Mouse (Mus musculus) olfactory bulb, adult 2 months (tissue): ENCODE measurements around the gene Esr1. TPM values are rescaled to one million over a fixed set of nuclear protein-coding genes. Genes with fewer than 3 reads are reported as not detected.
"Not testable (repeated sequence)": the region's sequence is repeated elsewhere in the genome, so short reads cannot be mapped to it uniquely, and the experiment has no call there.

Experiments
- H3K27ac ChIP-seq: fragments of 200-500 bp; 2 replicates; pipeline ENCODE4 v1.5.1; 2012; ENCODE audit warnings: low read depth, low read length; ENCODE audit not compliant: insufficient read depth
- H3K4me1 ChIP-seq: fragments of 200-500 bp; 2 replicates; pipeline ENCODE4 v1.6.1; 2012; ENCODE audit warnings: low read length; ENCODE audit not compliant: control insufficient read depth, insufficient read depth
- H3K4me3 ChIP-seq: fragments of 200-500 bp; 2 replicates; pipeline ENCODE4 v1.5.1; 2012; ENCODE audit warnings: mild to moderate bottlenecking, low read depth, low read length, moderate library complexity; ENCODE audit not compliant: insufficient read depth
- CTCF ChIP-seq: fragments of 200-500 bp; IDR thresholded peaks from 2 replicates; pipeline ENCODE4 v1.5.1; 2012; ENCODE audit warnings: low read depth, mild to moderate bottlenecking, low read length, moderate library complexity; ENCODE audit not compliant: insufficient read depth
- POLR2A ChIP-seq: fragments of 200-500 bp; IDR thresholded peaks from 2 replicates; pipeline ENCODE4 v1.6.1; 2012; ENCODE audit warnings: mild to moderate bottlenecking, low read depth, low read length, moderate library complexity; ENCODE audit not compliant: insufficient read depth
- WGBS: fragments of 180-500 bp; shearing (Covaris S2); methylation state at CpG from one replicate; pipeline ENCODE4 v1.1.7; 2018; 5-methylcytosine and 5-hydroxymethylcytosine counted together
- polyA plus RNA-seq: library from polyadenylated mRNA; stranded (reverse); fragments of >200 nt; gene quantifications from 2 replicates; pipeline ENCODE4 v1.2.4, GENCODE M21; 2012; ENCODE audit warnings: low replicate concordance; ENCODE audit not compliant: missing spikeins, insufficient read depth, insufficient read length

The Esr1 gene
- polyA plus RNA-seq, 1 experiment: not detected

DNA sequence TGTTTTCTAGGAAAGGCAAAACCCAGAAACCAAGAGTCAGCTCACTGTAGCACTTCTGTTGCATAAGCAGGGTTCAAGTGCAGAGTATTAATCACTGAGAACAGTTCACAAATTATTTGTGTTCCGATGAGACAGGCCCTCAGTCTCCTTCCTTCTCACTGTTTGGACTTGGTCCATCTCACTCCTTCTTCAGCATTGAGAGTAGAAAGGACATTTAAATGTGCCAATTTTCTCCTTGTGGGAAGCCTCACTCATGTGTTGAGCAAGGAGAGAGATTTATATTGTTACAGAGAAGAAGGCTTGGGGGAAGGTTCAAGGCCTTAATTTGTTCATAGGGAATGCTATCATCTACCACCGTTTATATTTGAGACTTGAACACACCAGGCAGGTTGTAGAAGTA lies 6.6 kb downstream of the Esr1 start:
- TF ChIP-seq POLR2A (no peak), CTCF (no peak)
- 46% methylated on average over 2 of the region's 2 CpGs for WGBS
- no peak overlapping the region for H3K4me3 ChIP-seq
- H3K4me1 ChIP-seq: no peaks in the 10 kb centered on the region
- H3K27ac ChIP-seq: no peak overlapping the region

DNA sequence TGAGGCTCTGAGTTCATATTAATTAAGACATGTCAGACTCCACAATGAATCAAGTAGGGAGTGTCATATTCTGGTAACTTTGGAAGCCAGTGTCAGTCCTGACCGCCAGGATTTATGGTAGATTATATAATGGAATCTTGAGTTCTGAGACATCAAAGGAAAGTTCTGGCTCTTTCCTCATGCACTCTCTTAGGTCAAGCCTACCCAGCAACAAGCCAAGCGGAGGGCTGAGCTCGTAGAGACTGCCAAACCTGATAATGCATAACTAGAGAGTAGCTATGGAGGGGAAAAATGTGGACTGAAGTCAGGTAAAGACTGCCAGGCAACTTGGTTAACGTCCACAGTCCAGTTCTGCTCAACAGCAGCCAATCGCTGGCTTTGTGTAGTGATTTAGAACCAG lies 7.3 kb downstream of the Esr1 start:
- TF ChIP-seq CTCF: no peak
- TF ChIP-seq POLR2A: no peak
- Histone ChIP-seq H3K27ac (no peak overlapping the region), H3K4me3 (no peak overlapping the region), H3K4me1 (no peaks in the 10 kb centered on the region)
- WGBS: 91% methylated on average over 5 of the region's 5 CpGs

DNA sequence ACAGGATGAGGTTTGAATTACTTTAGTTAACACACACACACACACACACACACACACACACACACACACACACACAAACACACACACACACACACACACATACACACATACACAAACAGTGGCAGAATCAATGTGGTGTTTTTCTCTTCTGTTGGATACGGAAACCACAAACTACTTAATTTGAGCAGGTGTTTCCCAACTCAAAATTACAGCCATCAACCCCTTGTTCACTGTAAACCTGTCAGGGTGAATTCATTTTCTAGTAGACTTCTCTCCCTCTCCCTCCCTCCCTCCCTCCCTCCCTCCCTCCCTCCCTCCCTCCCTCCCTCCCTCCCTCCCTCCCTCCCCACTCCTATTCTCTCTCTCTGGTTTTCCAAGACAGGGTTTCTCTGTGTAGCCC lies 8.0 kb downstream of the Esr1 start:
- WGBS: 75% methylated on average over 1 of the region's 1 CpGs
- H3K4me1 ChIP-seq, H3K27ac ChIP-seq, H3K4me3 ChIP-seq: not testable (repeated sequence)

DNA sequence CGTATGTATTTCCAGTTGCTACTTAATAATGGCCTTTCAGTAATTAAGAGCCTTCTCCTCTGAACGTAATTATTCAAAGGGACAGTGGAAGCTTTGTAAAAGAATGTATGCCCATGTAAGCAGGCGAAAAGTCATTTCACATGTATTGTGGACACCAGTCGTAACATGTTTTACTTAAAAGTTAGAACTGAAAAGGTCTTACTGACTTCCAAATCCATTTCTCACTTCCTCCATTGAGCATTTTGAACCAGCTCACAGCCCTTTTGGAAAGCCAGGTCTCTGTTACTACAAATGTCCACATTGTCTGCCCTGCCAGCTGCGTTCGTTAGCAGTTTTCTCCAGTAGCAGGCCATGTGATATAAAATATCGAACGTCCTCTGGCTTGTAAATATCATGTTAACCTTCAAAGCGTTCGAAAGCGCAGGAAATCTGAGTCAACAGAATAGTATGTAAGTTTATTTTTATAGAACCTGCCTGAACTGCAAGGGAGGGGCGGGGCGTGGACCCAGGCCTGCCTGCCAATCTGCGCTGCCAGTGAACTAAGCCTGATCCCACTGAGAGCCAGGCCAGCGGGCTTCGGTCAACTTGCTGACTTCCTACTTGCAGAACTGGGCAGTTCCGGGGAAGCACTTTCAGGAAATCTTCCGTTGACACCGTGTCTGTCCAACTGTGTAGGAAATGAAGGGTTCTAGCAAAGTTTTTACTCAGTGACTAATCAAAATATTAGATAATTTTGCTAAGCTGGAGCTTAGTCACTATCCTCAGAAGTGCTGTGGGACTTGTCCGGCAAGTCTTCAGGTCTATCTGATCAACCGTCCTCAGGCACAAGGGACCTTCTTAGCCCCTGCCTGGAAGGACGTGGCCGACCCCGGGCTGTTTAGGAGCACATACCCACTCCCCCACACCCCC lies 9.5 kb downstream of the Esr1 start:
- no peaks in the 10 kb centered on the region for H3K4me1 ChIP-seq
- H3K27ac ChIP-seq: no peak overlapping the region
- TF ChIP-seq POLR2A: no peak
- H3K4me3 ChIP-seq: no peak overlapping the region
- 79% methylated on average over 24 of the region's 24 CpGs for WGBS

DNA sequence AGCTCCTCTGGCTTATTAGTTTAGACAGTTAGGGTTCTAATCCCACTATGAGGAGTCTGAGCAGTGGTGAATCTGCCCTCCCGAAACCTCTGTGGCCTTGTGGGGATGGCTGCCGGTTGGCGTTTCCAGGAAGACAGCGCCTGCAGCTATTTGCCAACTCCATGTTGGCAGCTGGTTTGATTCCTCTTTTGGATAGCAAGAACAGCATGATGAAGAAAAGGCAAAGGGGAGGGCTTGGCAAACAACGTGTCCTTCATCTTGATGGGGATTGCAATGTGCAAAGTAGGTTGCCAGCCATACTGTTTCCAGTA lies 10.1 kb downstream of the Esr1 start:
- Histone ChIP-seq H3K27ac (no peak overlapping the region), H3K4me3 (no peak overlapping the region), H3K4me1 (no peaks in the 10 kb centered on the region)
- 75% methylated on average over 5 of the region's 5 CpGs for WGBS
- TF ChIP-seq POLR2A (no peak), CTCF (no peak)

DNA sequence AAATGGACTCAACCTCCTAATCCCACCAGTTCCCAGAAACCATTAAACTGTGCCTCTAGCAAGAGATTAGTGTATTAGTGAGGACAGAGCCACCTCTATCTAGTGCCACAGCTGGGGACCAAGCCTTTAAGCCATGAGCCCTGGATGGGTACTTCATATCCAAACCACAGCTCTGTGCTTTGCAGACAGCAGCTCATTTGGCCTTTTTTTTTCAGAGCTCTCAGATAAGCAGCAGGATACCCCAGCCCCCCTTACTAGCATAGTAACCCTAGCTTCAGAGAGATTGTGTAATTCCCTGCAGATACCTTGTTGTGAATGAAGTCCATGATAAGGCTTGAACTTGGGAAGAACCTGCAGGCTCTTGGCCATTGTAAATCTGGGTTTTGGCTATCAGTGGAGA lies 11.9 kb downstream of the Esr1 start:
- Histone ChIP-seq H3K4me1 (no peaks in the 10 kb centered on the region), H3K4me3 (no peak overlapping the region), H3K27ac (no peak overlapping the region)
- no peak for TF ChIP-seq POLR2A
- no peak for TF ChIP-seq CTCF

DNA sequence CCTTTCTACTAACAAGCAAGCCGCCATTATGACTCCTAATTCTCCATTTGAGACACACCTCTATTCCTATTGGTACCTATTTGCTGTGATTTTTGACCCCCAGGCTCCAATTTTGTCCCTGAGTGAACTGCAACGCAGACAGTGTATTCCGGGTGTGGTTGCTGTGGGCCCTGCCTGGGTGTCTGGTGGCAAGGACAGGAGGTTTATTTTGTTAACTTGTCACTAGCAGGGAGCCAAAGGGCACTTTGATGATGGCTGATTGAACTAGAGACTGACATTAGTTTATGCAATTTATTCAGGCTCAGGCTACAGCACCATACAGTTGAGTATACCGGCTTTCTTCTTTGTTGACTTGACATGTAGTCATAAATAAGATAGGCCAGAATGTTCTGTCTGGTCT lies 13.2 kb downstream of the Esr1 start:
- TF ChIP-seq POLR2A: no peak
- TF ChIP-seq CTCF: no peak
- Histone ChIP-seq H3K4me1 (no peaks in the 10 kb centered on the region), H3K4me3 (no peak overlapping the region), H3K27ac (no peak overlapping the region)
- WGBS: 97% methylated on average over 4 of the region's 4 CpGs

DNA sequence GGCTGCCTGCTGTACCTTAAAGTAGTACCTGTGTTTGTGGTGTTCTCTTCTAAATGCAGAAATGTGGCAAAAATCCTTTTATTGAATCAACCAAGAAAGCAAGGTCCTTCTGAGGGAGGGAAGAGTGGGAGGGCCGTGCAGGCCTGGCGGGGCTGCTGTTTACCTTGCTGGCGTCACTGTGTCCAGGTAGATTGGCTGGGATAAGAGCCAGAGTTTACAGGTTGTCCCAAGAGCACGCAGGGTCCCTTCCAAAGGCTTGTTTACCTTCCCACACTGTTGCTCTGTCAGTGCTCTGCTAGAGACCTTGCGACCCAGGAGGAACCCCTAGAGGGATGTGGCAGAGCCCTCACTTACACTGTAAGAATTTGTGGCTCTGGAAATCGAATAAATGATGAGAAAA lies 13.9 kb downstream of the Esr1 start:
- H3K4me3 ChIP-seq: no peak overlapping the region
- H3K27ac ChIP-seq: no peak overlapping the region
- H3K4me1 ChIP-seq: no peaks in the 10 kb centered on the region
- TF ChIP-seq CTCF (no peak), POLR2A (no peak)
- WGBS: 82% methylated on average over 6 of the region's 6 CpGs

DNA sequence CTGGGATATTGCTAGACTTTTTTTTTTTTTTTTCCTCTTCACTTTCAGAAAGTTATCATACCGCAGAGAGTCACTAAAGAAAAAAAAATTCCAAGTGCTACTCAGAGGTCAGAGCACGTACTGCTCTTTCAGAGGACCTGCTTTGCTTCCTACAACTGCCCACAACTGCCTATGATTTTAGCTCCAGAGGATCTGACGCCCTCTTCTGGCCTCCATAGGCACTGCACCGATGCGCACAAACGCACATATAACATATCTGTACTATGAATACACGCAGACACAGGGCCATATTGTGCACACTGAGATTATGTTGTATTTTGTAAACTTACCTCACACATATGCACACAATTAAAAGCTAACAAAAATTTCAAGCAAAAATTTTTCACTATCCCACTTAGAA lies 15.0 kb downstream of the Esr1 start:
- Histone ChIP-seq H3K4me3 (no peak overlapping the region), H3K27ac (no peak overlapping the region), H3K4me1 (no peaks in the 10 kb centered on the region)
- no peak for TF ChIP-seq POLR2A
- TF ChIP-seq CTCF: no peak
- WGBS: 86% methylated on average over 7 of the region's 7 CpGs

DNA sequence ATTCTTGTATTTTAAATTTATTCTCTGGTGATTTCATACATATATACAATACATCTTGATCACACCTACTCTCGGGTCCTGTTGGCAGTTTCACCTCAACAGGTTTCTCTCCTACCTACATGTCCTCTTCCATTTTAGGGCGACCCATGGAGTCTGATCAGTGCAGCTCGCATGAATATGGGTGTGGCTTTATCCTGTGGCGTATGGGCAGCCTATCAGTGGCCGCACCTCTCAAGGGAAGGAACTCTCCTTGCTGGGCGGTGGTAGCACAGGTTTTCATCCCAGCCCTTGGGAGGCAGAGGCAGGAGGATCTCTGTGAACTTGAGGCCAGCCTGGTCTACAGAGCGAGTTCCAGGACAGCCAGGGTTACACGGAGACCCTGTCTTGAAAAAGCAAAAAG lies 15.6 kb downstream of the Esr1 start:
- Histone ChIP-seq H3K4me1 (no peaks in the 10 kb centered on the region), H3K4me3 (no peak overlapping the region), H3K27ac (no peak overlapping the region)
- WGBS: 93% methylated on average over 8 of the region's 8 CpGs
- TF ChIP-seq CTCF (no peak), POLR2A (no peak)
